Mouse (Mus musculus) urinary bladder, postnatal 14 days (tissue): ENCODE results near the gene Nrn1l.

Experiments
- DNase-seq: peaks from one replicate; pipeline ENCODE4 v3.0.0; 2021; ENCODE audit warnings: low spot score

Nrn1l gene

GRCm38 (mm10) chr8:105890870-105891269, 2.5 kb upstream of the Nrn1l start:
- DNase-seq, result no peak

- peak; percentile 16 for DNase-seq
Observed at GRCm38 (mm10) chr8:105892432-105892831, 935 bp upstream of the Nrn1l start.

- no peak for DNase-seq
Observed at GRCm38 (mm10) chr8:105897801-105898480, 4.6 kb downstream of the Nrn1l start.

- DNase-seq, result peak; percentile 92
Observed at GRCm38 (mm10) chr8:105900180-105900940, 7.0 kb downstream of the Nrn1l start, which contains the start of gene Pskh1. Gene Pskh1 (plus strand): TSS chr8:105900441.

- no peak for DNase-seq
Observed at GRCm38 (mm10) chr8:105900941-105901616, 7.7 kb downstream of the Nrn1l start.

- DNase-seq, result no peak
Observed at GRCm38 (mm10) chr8:105919390-105919789, 26.0 kb downstream of the Nrn1l start.

- DNase-seq, result no peak
Observed at GRCm38 (mm10) chr8:105925123-105925522, 31.8 kb downstream of the Nrn1l start.

GRCm38 (mm10) chr8:105930602-105931001, 37.2 kb downstream of the Nrn1l start:
- DNase-seq, result peak; percentile 86

GRCm38 (mm10) chr8:105931271-105931670, 37.9 kb downstream of the Nrn1l start:
- DNase-seq, result no peak

GRCm38 (mm10) chr8:105932525-105932924, 39.2 kb downstream of the Nrn1l start:
- no peak for DNase-seq

GRCm38 (mm10) chr8:105933762-105934161, 40.4 kb downstream of the Nrn1l start, which contains the start of gene Ctrl:
Gene Ctrl (minus strand): TSS chr8:105933862.
- no peak for DNase-seq

- no peak for DNase-seq
Observed at GRCm38 (mm10) chr8:105935105-105935504, 41.7 kb downstream of the Nrn1l start.

GRCm38 (mm10) chr8:105935863-105936603, 42.7 kb downstream of the Nrn1l start:
- no peak for DNase-seq

- DNase-seq, result peak; percentile 88
Observed at GRCm38 (mm10) chr8:105936866-105937475, 43.6 kb downstream of the Nrn1l start.

- peak; percentile 30 for DNase-seq
Observed at GRCm38 (mm10) chr8:105937496-105938305, 44.3 kb downstream of the Nrn1l start.

GRCm38 (mm10) chr8:105938306-105938669, 44.9 kb downstream of the Nrn1l start, which contains the start of gene Psmb10:
Gene Psmb10 (minus strand): TSS chr8:105938444.
- DNase-seq, result no peak

GRCm38 (mm10) chr8:105942026-105942425, 48.7 kb downstream of the Nrn1l start:
- no peak for DNase-seq

- no peak for DNase-seq
Observed at GRCm38 (mm10) chr8:105942542-105942941, 49.2 kb downstream of the Nrn1l start.

- DNase-seq, result no peak
Observed at GRCm38 (mm10) chr8:105943321-105943739, 50.0 kb downstream of the Nrn1l start, which contains the start of gene Lcat. Gene Lcat (minus strand): TSS chr8:105943382.
